Mouse (Mus musculus) heart, postnatal 4 days (tissue): ENCODE measurements at regions not wholly inside any gene's neighbourhood (a gene's known extent, or its start where the extent isn't known, plus 50 kb on each side); places are given as distances from the start of the nearest gene placed in this dataset.

ENCODE experiments used
- DNase-seq: peaks from one replicate; pipeline ENCODE4 v3.0.0; 2021

- no peak for DNase-seq
Measured at GRCm38 (mm10) chr14:120560416-120560815, 82.2 kb downstream of the Rap2a start.

DNA sequence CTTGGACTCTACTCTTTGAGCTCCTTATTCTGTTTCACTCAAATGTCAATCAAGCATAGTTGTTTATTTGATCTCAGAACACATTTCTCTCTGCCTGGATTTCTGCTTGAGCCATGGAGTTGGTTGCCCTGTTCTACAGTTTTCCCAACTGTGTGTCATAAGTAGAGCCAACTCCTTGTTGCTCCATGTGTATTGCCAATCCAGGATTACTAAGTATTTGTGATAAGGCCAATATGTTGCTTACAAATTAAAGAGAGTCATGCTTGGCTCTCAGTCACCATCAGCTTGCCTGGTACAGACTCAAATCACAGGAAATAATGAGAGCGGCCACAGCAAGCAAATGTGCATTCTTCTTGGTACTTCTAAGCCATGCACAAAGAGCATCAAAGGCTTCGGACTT lies 82.7 kb downstream of the Rap2a start:
- DNase-seq = no peak

DNA sequence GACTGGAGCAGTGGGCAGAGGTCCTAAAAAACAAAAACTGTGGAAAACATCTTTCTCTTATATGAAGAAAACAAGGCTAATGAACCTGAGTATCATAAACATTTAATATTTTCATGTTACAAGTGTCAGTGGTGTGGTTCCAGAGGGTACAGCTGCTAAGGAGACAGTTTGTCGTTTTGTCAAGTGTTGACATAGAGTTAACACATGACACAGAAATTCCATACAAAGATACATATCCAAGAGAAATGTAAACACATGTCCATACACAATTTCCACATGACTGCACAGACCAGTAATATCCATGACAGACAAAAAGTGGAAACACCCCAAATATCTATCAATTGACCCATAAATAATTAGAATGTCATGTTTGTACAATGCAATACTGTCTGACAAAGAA lies 88.7 kb downstream of the Rap2a start:
- DNase-seq = no peak

DNA sequence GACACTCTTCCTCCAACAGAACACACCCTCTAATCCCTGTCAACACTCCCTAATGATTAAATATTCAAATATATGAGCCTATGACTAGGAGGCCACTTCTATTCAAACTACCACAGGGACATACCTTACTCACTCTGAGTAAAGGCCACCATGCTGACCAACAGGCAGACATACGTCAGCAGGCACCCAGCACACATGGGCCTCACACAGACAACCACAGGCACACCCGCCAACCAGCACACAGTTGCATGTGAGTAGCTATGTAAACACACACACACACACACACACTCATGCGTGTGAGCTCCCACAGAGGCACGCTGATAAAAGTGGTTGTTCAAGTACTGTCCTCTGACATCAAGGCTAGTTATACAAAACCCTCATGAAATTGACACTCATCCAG lies 89.8 kb downstream of the Rap2a start:
- DNase-seq = no peak

- DNase-seq = no peak
Measured at GRCm38 (mm10) chr14:120572238-120572637, 94.0 kb downstream of the Rap2a start.

GRCm38 (mm10) chr14:120575202-120575601 lies 97.0 kb downstream of the Rap2a start:
- DNase-seq = no peak

DNA sequence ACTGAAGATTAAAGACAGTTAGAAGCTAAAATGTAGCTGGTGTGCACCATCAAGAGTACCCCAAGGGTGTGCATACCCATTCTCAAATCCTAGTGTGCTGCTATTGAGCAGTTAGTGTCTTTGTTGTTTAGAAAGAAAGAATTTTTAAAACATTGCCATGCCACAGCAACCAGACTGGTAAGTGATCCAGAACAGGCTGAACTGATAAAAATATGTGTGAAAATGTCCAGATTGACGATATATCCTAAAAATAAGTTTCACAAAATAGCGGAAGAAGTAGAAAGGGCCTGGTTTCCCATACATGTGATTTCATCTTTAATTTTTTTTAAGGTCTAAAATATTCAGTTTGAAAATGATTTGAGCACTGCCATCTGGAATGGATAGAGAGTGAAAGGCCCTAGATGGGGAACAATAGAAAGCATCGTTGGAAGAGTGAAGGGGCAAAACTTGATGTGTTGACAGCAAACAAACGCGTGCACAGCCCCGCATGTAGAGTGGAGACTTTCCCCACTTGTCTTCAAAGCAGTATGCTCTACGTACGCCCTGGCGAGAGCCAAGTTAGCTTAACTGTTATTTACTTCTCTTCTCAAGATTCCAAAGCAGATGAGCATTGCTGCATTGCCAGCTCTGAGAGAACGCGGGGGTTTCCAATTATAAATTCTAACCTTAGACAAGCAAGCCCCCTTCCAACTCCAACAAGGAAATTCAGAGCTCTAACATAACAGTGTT lies 100.3 kb downstream of the Rap2a start:
- no peak for DNase-seq

DNA sequence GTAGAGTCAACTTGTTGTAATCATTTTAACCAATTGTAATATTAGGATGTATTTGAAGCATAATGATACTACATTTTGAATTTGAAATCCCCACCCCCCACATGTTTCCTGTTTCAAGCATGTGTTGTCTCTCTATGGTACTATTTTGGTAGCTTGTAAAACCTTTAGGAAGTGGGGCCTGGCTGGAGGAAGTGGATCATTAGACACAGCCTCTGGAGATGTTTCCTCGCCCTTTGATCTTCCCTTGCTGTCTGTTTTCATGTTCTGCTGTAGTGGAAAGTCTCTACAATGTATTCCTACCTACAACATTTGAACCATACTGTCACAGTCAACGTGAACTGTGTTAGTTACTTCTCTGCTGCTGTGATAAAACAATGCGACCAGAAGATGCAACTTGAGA lies 105.6 kb downstream of the Rap2a start:
- no peak for DNase-seq

DNA sequence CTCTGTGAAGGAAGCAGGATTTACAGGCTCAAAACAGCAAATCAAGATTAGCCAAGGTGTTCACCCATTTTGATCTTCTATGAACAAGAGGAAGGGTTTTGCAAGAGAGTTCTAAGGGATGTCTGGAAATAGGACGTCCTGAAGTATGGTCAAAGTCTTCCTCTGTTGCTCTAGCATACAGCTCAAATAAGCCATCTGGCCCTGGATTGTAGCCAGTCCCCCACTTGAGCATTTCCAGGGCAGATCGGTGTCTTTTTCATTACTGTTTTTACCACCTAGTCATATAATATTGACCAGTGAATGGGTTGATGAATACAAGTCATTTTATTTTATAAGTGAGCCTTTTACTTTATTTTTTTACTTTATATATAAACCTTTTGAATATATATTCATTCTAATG lies 113.9 kb downstream of the Rap2a start:
- DNase-seq = no peak

DNA sequence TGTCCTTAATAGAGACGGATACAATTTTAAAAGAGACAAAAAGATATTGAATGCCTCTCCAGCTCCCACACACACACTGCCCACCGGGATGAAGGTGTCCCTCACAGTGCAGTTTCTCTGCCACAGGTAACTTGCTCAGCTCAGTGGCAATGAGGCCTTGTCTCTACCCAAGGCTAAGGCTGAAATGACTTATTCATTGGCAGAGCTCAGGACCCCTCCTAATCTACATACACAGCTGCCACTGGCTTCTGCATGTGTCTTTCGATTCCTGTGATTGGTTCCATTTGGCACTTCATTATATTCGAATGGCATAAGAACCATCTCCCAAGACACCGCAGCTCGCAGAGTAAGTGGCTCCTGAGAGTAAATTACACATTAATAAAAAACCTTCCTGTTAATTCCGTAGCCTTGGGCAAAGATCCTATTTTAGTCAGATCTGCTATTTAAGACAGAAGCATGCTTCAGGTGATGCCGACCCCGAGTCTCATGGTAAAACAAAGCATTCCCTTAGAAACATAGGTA lies 122.2 kb downstream of the Rap2a start:
- no peak for DNase-seq

- no peak for DNase-seq
Measured at GRCm38 (mm10) chr14:120601510-120601909, 123.3 kb downstream of the Rap2a start.

- no peak for DNase-seq
Measured at GRCm38 (mm10) chr14:120603849-120604492, 125.7 kb downstream of the Rap2a start.

DNA sequence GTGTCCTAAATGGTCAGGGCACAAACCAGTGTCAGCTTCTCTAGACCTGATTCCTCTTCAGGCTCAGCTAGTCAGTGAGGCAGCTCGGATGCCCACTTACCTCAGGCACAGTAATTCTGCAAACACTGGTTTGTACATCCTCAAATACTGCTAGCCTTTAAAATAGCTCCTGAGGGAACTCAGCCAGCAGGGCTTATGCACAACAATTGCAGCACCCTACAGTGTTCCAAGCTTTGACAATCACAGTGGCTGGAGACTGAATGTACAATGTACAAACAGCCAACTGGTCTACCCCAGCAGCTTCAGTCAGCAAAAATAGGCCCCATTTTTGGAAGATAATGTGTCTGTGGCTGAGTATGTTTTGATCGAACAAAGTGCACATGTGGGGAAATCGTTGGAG lies 129.6 kb downstream of the Rap2a start:
- DNase-seq = no peak

GRCm38 (mm10) chr14:120611311-120611710 lies 133.1 kb downstream of the Rap2a start:
- no peak for DNase-seq

DNA sequence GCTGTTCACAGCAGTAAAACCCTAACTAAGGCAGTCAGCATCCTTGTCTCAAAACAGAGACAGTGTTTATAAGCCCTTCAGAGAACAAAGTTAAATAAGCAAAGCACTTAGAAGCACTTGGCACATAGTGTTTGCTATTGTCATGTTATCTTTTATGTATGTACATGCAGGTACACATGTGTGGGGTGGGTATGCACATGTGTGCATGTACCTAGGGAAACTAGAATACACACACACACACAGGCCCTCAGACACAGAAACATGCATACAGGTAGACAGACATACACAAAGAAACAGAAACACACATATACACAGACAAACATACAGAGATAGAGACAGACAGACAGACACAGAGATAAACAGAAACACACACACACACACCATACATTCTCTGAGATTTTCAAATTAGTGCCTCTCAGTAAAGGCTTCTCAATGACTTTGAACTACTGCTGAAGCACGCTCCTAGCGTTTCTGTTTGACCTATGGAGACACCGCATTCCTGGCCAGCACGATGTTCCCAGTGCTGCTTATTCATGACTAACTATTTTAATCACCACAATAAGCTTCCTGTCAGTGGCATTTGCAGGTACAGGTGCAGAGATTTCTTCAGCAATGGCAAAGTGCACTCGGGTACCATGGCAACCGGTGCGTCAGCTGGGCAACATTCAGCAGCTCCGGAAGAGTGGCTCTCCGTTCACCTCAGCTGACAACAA lies 148.1 kb downstream of the Rap2a start:
- DNase-seq = no peak

- no peak for DNase-seq
Measured at GRCm38 (mm10) chr14:120626936-120627277, 148.7 kb downstream of the Rap2a start.

GRCm38 (mm10) chr14:120632771-120633170 lies 154.5 kb downstream of the Rap2a start:
- no peak for DNase-seq

DNA sequence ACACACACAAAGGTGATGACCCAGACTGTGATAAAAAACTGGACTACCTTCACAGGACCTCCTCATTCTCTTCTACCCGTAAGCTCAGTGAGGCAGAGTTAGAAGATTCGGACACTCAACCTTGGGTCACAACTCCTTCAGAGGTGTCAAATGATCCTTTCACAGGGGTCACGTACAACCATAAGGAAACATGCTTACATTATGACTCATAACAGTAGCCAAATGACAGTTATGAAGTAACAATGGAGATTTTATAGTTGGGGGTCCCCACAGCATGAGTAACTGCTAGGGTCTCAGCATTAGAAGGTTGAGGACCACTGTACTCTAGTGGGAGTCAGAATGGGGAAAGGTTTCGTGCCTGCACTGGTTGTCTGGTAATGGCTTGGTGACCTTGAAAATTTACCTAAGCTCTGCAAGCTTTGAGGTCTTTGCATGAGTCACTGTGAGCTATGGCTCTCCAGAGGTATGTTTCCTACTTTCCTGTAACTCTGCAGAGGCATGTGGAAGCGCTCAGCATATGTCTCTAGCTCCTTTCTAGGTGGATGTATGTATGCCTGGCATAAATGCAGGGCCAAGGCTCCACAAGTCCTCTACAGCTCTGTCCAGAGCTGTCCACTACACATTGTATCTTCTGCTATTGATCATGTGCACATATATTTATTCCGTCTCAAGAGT lies 158.6 kb downstream of the Rap2a start:
- no peak for DNase-seq

DNA sequence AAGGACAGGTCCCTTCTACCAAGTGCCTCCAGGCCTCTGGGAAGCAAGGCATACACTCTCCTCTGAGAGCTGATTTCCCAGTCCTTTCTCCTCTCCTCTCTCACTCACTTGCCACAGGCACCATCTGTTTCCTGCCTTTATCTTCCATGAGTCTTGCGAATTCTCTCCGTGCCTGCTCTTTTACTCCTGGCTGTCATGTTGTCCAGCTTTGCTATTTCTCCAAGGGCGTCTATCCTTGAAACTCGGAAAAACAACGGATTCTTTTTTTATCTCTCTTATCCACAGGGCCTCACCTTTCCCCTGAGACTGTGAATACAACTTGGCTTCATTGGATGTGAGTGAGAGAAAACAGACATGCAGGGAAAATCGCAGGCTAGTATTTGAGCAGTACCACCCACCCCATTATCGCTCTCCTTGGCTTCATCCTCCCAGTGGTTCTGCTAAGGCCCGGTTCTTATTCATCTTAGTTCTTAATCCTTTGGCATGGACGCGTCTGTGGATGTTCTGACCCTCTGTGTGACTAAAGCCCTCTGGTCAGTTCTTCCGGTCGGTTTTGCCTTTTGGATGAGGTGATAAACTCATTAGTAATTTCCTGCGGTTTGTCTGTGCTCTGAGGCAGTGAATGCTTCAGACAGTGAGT lies 159.4 kb downstream of the Rap2a start:
- peak; percentile 9 for DNase-seq

DNA sequence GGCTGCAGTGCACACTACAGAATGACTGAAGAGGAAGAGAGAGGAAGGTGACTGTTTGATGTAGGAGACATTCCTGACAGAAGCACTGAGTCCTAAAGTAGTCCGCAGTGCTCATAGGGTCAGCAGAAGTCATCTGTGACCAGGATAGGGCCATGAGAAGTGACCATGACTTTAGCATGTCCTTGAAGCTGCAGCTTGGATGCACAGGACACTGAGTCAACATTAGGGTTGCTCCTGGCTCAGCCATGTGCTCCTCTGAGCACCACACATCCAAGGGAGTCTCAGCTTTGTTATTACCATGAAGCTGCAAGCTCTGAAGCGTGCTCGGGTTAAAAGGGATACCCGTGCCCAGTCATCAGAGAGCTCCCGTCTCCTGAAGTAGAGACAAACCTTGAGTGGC lies 164.3 kb downstream of the Rap2a start:
- DNase-seq = no peak

- no peak for DNase-seq
Measured at GRCm38 (mm10) chr14:120652034-120652433, 173.8 kb downstream of the Rap2a start.

- peak; percentile 68 for DNase-seq
Measured at GRCm38 (mm10) chr14:120660321-120660781, 182.1 kb downstream of the Rap2a start.
